Mouse (Mus musculus) olfactory bulb, adult 2 months (tissue): Measurements from ENCODE around the gene Sod2.
"Not testable (repeated sequence)": the region's sequence is repeated elsewhere in the genome, so short reads cannot be mapped to it uniquely, and the experiment has no call there.

Experiments used
- CTCF ChIP-seq: fragments of 200-500 bp; IDR thresholded peaks from 2 replicates; pipeline ENCODE4 v1.5.1; 2012; ENCODE audit warnings: low read depth, mild to moderate bottlenecking, low read length, moderate library complexity; ENCODE audit not compliant: insufficient read depth
- POLR2A ChIP-seq: fragments of 200-500 bp; IDR thresholded peaks from 2 replicates; pipeline ENCODE4 v1.6.1; 2012; ENCODE audit warnings: mild to moderate bottlenecking, low read depth, low read length, moderate library complexity; ENCODE audit not compliant: insufficient read depth

DNA sequence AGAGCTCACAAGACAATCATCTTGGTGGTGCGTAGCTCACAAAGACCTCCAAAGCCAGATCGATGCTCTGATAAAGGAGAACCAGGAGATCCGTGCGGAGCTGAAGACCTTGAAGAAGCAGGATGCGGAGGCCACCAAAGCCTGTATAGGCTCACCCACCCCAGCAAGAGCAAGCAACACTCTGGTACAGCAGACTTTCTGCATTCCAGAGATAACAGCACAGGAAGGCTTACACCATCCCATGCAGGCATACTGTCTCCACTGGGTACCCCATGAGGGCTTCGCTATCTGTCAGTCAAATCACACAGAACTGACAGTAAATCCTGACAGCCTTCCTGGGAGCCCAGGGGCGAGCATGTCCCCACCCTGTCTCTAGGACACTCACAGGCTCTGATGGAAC is 56.2 kb downstream of the Sod2 start:
- not testable (repeated sequence) for TF ChIP-seq CTCF, POLR2A
